Mouse (Mus musculus) gastrocnemius, adult 8-10 months (tissue): ENCODE data around the gene Bicc1. TPM values are rescaled to one million over a fixed set of nuclear protein-coding genes. Genes with fewer than 3 reads are reported as not detected.

ENCODE experiments used
- DNase-seq, 2 experiments: peaks; one replicate each; pipeline ENCODE4 v3.0.0; 2022; ENCODE audit warnings: low spot score in 2 of 2
- total RNA-seq, 4 experiments: library from RNA; stranded (reverse); gene quantifications; 2 replicates each; pipeline ENCODE4 v1.2.4; 2022

Gene Bicc1
- total RNA-seq, 4 experiments from 2014 or later, result 4.5 to 8.1 (median 6.4) TPM

- no peak for DNase-seq
Measured at GRCm38 (mm10) chr10:71123395-71123794, 36.1 kb downstream of the Bicc1 start.

GRCm38 (mm10) chr10:71122480-71122879 is 37.0 kb downstream of the Bicc1 start:
- no peak for DNase-seq

GRCm38 (mm10) chr10:71120769-71121165 is 38.7 kb downstream of the Bicc1 start:
- no peak for DNase-seq

GRCm38 (mm10) chr10:71120121-71120768 is 39.3 kb downstream of the Bicc1 start:
- DNase-seq, result no peak

- DNase-seq, result no peak
Measured at GRCm38 (mm10) chr10:71119120-71119847, 40.2 kb downstream of the Bicc1 start.

GRCm38 (mm10) chr10:71117766-71118165 is 41.7 kb downstream of the Bicc1 start:
- DNase-seq, result no peak

- no peak for DNase-seq
Measured at GRCm38 (mm10) chr10:71114260-71114920, 45.1 kb downstream of the Bicc1 start.

- DNase-seq, result no peak
Measured at GRCm38 (mm10) chr10:71106491-71107205, 52.9 kb downstream of the Bicc1 start.

- no peak for DNase-seq
Measured at GRCm38 (mm10) chr10:71104791-71105190, 54.7 kb downstream of the Bicc1 start.

- no peak for DNase-seq
Measured at GRCm38 (mm10) chr10:71100815-71101499, 58.5 kb downstream of the Bicc1 start.

- DNase-seq, result no peak
Measured at GRCm38 (mm10) chr10:71094707-71095254, 64.7 kb downstream of the Bicc1 start.

- DNase-seq, result no peak
Measured at GRCm38 (mm10) chr10:71093312-71093711, 66.2 kb downstream of the Bicc1 start.

- DNase-seq, result no peak
Measured at GRCm38 (mm10) chr10:71087359-71087716, 72.2 kb downstream of the Bicc1 start.

GRCm38 (mm10) chr10:71086571-71087358 is 72.7 kb downstream of the Bicc1 start:
- no peak for DNase-seq

- DNase-seq, result no peak
Measured at GRCm38 (mm10) chr10:71082986-71083385, 76.5 kb downstream of the Bicc1 start.

- DNase-seq, result no peak
Measured at GRCm38 (mm10) chr10:71078856-71079255, 80.6 kb downstream of the Bicc1 start.

GRCm38 (mm10) chr10:71065009-71065408 is 94.5 kb downstream of the Bicc1 start:
- DNase-seq, result no peak

GRCm38 (mm10) chr10:71064576-71064975 is 94.9 kb downstream of the Bicc1 start:
- no peak for DNase-seq

GRCm38 (mm10) chr10:71062151-71062550 is 97.3 kb downstream of the Bicc1 start:
- peak; percentile 15 to 28 for DNase-seq

GRCm38 (mm10) chr10:71060269-71060668 is 99.2 kb downstream of the Bicc1 start:
- no peak for DNase-seq
